Mouse (Mus musculus): ENCODE results near the gene Abca5.

Gene Abca5

GRCm38 (mm10) chr11:110303411-110303810 lies 34.1 kb downstream of the Abca5 start:
- ATAC-seq (ENCODE audit: low TSS enrichment), result no peak

DNA sequence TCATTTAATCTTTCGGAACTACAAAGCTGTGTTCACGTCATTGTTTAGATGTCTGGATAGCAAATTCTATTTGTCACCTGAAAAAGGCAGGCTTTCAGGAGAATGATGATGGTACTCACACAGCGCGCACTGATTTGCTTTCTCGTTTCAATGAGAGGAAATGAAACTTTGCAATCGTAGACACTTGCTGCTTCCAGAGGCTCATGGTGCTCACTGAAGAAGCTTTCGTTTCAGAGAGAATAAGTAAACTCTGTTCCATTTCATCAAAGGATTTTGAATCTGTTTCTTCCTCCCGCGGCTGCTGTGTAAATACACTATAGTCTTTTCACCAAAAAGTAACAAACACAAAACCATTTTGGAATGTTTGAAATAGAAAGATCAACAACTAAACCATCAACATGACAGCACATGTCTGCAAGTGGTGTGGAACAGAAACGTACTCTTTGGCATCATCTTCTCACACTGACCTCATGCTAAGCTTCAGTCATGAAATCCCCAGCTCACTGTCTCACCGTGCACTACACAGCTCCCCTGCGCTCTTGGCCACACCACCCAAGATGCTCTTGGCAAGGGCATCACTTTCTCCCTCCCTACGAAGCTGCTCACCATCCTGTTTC lies 39.5 kb downstream of the Abca5 start:
- no peak for ATAC-seq (ENCODE audit: low TSS enrichment)

DNA sequence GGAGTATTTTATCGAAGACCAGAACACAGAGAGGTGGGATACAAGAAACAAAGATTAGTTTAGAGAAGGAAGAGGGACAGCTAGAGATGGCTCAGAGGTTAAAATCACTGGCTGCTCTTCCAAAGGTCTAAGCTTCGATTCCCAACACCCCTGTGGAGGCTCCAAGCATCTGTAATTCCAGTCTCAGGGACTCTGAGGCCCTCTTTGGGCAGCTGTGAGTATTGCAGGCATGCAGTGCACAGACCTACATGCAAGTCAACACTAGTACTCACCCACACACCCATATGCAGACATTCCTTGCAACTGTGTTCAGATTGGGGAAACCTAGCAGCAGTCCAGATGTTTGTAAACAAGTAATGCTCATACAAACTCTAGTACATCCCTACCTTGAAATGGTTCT lies 46.9 kb downstream of the Abca5 start:
- no peak for ATAC-seq (ENCODE audit: low TSS enrichment)

DNA sequence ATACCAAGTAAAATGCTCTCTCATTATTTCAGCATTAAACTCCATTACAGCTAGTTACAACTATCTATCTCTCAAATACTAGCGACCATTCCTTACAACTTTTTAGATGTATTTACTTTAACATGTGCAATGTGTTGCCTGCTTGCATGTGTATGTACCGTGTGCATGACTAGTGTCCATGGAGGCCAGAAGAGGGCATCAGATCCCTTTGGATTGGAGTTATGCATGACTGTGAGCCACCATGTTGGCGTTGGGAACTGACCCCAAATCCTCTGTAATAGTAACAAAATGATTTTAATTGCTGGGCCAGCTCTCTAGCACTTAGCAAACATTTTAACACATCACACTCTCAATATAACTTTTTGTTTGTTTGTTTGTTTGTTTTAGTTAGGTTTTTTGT lies 49.1 kb downstream of the Abca5 start:
- no peak for ATAC-seq (ENCODE audit: low TSS enrichment)

DNA sequence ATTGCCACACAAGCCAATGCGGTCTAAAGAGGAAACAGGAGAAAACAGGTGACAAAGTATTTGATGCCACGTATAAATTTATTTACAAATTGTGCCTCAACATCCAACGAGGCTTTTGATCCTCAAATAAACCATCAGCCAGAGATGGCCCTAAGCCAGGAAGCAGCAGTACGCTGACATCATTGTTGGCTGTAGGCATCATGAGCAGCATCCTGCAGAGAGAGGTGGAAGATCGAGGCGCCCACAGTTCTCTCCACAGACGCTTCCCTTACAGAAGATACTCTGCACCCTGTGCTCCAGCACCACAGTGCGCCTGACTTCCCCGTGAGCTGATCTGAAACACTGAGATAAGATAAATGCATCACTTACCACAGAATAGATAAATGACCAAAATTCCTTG lies 49.8 kb downstream of the Abca5 start:
- peak; percentile 72; the same call in 1 of the 2 replicates for ATAC-seq (ENCODE audit: low TSS enrichment)

- ATAC-seq (ENCODE audit: low TSS enrichment), result no peak
These were observed 51.2 kb downstream of the Abca5 start for GRCm38 (mm10) chr11:110286331-110286730.

GRCm38 (mm10) chr11:110284849-110285248 lies 52.7 kb downstream of the Abca5 start:
- ATAC-seq (ENCODE audit: low TSS enrichment), result no peak

DNA sequence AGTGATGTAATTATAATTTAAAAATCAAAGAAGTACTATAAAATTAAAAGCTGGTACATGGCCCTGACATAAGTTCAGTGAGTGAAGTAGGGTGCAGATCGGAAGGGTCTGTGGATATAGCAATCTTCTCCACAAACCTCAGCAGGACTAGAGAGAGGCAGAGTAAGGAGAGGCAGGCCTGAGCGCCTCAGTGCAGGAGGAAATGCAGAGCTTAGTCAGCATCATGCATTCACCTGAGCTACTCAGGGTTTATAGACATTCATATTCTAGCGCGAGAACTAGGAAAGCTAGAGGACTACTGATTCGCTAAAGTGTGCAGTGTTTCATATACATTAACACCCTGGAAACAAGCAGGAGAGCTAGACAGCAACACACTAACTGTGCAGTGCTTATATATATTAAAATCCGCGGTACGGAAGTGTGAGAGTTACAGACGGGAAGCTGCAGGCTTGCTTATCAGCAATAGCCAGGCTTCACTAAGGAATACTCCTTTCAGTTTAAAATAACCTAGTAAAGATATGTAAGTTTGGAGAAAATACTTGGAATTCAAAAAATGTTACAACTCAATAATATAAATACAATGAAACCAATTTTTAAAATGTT lies 53.2 kb downstream of the Abca5 start:
- no peak for ATAC-seq (ENCODE audit: low TSS enrichment)

GRCm38 (mm10) chr11:110274794-110275193 lies 62.7 kb downstream of the Abca5 start:
- ATAC-seq (ENCODE audit: low TSS enrichment), result no peak

DNA sequence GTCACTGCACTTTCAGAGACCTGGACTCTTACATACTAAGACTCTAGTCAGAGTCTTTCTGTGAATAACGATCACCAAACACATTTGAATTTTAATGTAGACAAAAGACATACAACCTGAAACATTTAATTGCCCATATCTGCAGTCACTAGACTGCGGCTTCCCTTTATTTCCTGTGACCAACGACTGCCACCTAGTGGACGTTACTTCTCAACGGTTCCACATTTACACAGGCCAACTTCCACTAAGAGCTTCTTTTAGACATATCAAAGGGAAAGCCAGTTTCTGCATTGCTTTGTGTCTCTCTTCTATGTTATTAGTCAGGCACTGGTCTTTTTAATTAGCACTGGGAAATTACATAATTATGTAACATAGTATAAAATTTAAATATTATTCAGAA lies 65.8 kb downstream of the Abca5 start:
- peak; percentile 88 for ATAC-seq (ENCODE audit: low TSS enrichment)

DNA sequence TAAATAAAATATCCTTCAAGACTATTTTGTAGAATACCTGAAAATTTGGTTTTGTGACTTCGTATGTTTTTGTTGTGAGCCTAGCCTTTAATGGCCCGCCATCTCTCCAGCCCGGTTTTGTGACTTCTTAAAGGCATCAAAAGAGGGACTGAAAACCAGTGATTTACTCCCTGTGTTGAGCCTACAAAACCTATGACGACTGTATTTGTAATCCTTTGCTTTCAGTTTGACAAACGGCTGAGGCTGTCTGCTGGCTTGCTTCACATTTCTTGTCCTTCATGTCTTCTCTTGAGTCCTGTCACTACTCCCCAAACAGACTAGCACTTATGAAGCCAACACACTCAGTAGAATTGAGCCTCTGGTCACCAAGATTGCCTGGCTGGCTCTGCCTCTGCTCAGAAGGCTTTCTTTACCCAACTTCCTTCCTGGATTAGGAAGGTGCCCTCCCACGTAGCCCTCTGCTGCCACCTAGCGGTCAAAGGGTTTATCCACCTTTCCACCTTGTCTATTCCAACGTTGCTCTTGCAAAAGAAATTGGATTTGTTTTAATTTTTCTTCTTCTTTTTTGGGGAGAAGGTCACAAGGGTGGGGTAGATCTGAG lies 69.2 kb downstream of the Abca5 start:
- peak; percentile 92 for ATAC-seq (ENCODE audit: low TSS enrichment)

DNA sequence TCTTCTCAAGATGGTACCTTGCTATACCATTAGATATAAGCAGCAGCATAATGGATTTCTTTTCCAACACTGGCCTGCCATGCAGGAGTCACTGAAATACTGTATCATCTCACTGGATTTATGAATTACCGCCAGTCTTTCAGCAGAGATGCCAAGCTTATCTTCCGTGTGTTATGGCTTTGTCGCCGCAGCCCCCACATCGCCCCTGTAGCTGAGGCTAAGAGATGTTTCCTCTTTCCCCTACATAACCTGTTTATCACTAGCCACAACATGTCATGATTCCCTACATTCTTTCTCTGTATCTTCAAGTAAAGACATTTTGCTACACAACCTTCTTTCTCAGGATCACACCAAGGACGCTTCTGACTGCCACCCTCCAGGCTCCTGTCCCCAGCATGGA lies 70.3 kb downstream of the Abca5 start:
- ATAC-seq (ENCODE audit: low TSS enrichment), result no peak

DNA sequence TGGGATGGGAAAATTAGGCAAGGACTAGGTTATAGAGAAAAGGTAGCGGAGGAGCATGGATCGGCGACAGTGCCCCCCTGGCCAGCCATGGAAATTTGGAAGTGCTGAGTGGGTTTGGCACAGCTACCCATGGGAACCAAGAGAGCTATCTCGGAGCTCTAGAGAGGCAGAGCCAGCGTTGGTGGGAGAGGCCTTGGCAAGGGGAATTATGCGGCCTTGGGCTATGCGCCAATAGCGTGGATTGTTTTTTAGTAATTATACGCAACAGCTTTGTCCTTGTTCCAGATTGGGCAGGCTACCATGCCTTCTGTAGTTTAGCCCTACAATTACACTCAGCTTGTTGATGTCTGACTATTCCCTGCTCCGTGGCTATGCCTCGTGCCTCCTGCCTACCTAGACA lies 70.8 kb downstream of the Abca5 start:
- ATAC-seq (ENCODE audit: low TSS enrichment), result no peak

GRCm38 (mm10) chr11:110261867-110262266 lies 75.6 kb downstream of the Abca5 start:
- no peak for ATAC-seq (ENCODE audit: low TSS enrichment)

DNA sequence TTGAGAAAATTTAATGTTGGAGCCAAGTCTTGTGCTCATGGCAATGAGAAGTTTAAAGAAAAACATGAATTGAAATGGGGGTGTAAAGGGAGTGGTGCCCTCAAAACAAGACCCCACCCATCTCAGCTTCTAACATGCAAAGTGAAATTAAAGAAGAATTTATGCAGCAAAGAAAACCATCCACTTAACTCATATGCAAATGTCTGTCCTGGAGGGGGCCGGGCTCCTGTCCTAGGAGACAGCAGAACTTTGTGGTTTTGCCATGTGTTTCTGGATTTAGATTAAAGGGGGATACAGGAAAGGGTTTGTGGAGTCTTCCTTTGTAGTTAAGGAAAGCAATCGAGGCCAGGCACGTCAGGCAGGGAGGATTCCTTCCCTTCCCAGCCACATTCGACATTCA lies 79.6 kb downstream of the Abca5 start:
- no peak for ATAC-seq (ENCODE audit: low TSS enrichment)

GRCm38 (mm10) chr11:110257061-110257460 lies 80.5 kb downstream of the Abca5 start:
- ATAC-seq (ENCODE audit: low TSS enrichment), result no peak

DNA sequence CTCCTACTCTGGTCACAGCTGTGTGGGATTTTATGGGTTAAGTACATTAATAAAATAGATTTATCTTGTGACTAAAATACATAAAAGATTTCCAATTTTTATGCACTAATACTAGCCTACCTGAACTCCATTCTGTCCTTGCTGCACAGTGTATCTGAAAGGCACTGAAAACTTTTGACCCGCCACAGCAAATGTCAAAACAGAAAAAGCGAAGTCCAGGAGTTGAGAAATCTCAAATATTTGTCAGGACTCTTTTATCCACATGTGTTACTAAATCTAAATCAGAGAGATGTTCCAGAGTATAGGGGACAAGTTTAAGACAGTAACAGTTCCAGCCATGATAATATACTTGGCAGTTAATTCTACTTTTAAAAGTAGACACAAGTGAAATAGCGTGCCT lies 85.3 kb downstream of the Abca5 start:
- no peak for ATAC-seq (ENCODE audit: low TSS enrichment)

DNA sequence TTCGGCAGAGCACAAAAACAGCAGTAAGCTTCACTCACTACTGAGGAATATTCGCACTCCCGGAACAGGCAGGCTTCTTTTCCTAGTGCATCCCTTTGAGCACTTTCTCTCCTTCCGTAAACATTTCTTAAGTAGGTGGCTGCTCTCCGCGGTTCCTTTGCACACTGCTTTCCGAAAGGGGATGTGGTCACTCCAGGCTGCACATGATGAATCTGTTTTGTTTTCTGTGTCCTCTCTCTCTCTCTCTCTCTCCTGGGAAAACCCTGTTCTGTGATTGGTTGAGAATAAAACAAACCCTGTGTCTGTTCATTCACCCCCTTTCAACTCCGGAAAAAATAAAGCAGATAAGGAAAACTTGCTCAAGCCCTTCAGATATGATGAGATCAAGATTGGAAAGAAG lies 86.0 kb downstream of the Abca5 start, which contains the start of gene Abca6:
Gene Abca6, minus strand, starts transcription at position 243 of the 400 bp plus-strand sequence.
- peak; percentile 69 for ATAC-seq (ENCODE audit: low TSS enrichment)

- no peak for ATAC-seq (ENCODE audit: low TSS enrichment)
These were observed 92.8 kb downstream of the Abca5 start for GRCm38 (mm10) chr11:110244730-110245129.

DNA sequence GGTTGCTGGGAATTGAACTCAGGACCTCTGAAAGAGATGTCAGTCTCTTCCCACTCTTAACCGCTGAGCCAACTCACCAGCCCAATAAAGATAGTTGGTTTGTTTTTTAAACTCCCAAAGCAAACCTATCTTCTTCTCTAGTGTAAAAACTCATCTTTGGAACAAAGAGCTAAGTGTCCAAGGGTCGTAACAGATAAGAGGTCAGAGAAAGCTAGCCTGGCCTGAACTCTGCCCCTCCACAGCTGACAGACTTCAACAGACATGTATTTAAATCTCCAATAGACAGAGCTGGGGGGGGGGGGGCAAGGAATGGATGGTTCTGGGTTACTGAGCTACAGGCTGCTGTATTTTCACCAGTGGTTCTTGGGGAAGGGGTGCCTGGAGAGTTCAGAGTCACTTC lies 100.0 kb downstream of the Abca5 start:
- no peak for ATAC-seq (ENCODE audit: low TSS enrichment)

GRCm38 (mm10) chr11:110232975-110233374 lies 104.5 kb downstream of the Abca5 start:
- no peak for ATAC-seq (ENCODE audit: low TSS enrichment)

Data from frontal cortex, adult (tissue).